Mouse (Mus musculus) cerebral cortex, adult 2 months (tissue): ENCODE measurements around the gene Pde10a.

Experiments
- WGBS: fragments of 180-500 bp; shearing (Covaris S2); methylation state at CpG from one replicate; pipeline ENCODE4 v1.1.7; 2018; 5-methylcytosine and 5-hydroxymethylcytosine counted together

The Pde10a gene

GRCm38 (mm10) chr17:8974423-8974822 is 449.3 kb downstream of the Pde10a start:
- WGBS: 60% methylated on average over 7 of the region's 7 CpGs

DNA sequence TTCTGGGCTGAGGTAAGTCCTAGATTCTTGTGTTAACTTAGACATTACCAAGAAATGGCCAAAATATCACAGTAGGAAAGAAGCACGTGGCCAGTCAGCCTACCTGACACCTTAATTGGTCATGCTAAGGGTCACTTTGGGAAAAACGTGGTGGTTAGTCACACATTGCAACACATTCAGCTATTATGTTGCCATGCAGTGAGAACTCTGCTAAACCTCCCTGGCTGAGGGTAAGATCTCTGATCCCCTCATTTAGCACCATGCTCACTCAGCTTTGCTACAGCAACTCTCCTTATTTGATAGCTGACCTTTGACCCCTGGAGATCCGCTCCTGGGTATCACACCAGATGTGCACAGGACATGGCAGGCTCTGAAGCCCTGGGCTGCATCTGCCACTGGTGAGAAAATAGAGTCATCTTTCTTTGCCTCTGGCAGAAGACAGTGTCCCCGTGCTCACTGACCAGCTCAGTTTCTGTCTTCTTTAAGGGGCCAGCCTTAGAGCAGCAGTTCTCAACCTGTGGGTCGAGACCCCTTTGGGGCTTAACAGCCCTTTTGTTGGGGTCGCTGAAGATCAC is 449.7 kb downstream of the Pde10a start:
- 80% methylated on average over 6 of the region's 6 CpGs for WGBS

DNA sequence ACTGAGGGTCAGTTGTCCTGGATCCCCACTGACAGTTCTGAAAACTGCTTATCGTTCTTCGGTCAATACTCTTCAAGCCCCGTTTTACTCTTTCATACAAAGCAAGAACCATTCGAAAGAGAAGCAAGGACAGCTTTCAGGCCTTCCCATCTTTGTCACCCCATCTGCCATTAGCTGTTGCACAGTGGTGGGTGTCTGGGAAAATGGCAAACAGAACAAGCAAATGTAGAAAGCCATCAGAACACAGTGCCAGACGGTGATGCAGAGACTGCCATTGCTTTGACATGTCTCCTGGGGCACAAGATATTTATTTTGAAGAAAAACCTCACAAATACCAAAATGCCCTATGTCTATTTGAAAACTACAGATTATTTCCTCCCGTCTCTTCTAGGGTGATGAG is 451.6 kb downstream of the Pde10a start:
- 82% methylated on average over 6 of the region's 6 CpGs for WGBS

GRCm38 (mm10) chr17:8977271-8977670 is 452.1 kb downstream of the Pde10a start:
- WGBS: 42% methylated on average over 2 of the region's 2 CpGs

- 75% methylated on average over 2 of the region's 2 CpGs for WGBS
These were observed 458.4 kb downstream of the Pde10a start for GRCm38 (mm10) chr17:8983576-8983975.

DNA sequence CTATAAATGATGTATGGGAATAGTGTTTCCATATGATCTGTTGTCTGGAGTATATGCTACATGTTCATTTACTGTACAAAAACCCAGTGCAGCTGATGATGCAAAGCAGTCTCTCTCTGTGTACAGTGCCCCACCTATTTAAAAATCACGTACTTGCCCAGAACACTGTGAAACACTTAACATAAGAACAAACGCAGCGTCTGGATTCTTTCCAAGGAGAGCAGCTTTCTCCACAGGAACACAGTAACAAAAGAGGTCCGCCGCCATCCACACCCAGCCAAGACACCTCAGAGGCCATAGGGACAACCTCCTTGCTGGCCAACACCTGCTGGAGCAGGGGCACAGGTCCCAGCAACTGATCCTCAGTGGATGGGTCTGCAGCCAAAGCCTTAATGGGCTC is 460.5 kb downstream of the Pde10a start:
- WGBS: 27% methylated on average over 5 of the region's 5 CpGs

DNA sequence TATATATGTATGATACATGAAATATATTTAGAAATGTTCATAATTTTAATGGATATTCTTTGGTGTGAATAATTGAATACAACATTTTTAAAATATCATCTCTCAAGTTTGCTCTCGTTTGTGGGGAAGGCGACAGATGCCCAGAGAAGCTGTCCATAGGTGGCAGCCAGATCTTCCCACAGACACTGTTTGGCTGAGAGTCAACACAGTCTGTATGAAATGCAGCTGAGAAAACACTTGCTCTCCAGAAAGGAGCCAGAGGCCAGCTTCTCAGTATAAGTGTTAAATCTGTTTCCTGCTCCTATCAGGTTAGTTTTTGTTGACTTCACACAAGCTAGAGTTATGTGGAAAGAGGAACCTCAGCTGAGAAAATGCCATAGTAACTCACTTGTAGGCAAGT is 461.4 kb downstream of the Pde10a start:
- 36% methylated on average over 2 of the region's 2 CpGs for WGBS

DNA sequence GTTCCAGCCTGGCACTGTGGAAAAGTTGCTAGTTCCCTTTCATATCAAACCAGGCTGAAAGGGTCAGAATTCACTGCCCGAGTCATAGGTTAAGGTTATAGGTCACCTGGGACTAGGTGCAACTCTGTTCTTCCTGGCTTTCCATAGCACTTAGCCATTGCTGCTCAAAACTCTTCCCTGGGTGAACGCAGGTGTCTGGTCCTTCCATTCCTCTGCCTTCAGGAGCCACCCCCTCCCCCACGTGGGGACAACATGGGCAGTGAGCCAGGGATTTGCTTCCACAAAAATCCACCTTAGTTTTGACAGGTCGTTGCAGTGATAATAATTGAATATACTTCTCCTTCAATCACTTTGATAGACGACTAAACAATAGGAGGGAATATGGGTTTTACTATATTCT is 462.2 kb downstream of the Pde10a start:
- whole genome bisulfite sequencing: 74% methylated on average over 5 of the region's 5 CpGs

- WGBS: 3% methylated on average over 13 of the region's 13 CpGs
These were observed 463.1 kb downstream of the Pde10a start, which contains the start of gene 1700010I14Rik for GRCm38 (mm10) chr17:8988119-8988807. Gene 1700010I14Rik, plus strand, starts transcription at chr17:8988333.

DNA sequence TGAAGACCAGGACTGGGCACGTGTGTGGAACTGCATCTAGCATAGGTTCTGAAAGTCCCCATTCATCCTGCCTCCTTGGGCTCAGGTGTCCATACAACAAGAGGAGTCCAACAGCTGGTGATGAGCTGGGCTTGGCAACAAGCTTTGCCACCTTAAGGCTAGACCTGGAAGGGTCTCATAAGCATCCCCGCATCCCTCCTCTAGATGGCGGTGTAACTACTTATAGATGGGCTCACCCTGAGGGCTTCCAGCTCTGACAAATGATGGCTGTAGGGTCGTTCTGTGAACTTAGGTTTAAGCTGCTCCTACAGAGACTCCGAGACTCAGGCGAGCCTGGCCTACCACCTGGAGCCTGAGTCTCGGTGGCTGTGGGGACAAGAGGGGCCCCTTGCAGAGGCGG is 466.0 kb downstream of the Pde10a start:
- WGBS: 49% methylated on average over 8 of the region's 8 CpGs

- WGBS: 81% methylated on average over 1 of the region's 1 CpGs
These were observed 470.2 kb downstream of the Pde10a start for GRCm38 (mm10) chr17:8995344-8995743.

DNA sequence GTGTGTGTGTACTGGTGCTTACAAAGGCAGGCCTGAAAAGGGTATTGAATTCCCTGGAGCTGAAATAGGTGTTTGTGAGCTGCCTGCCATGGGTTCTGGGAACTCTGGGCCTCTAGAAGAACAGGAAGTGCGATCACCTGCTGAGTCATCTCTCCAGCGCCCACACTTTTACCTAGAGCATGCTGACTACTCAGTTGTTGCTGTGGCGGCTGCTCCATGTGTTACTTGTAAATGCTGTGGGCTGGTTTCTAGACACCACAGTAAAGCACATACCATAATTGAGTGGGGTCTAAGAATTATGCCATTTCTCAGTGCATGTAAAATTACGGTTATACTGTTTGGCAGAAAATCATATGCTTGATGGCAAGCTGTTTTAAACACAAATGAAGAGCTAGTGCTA is 477.3 kb downstream of the Pde10a start:
- 45% methylated on average over 4 of the region's 4 CpGs for WGBS

DNA sequence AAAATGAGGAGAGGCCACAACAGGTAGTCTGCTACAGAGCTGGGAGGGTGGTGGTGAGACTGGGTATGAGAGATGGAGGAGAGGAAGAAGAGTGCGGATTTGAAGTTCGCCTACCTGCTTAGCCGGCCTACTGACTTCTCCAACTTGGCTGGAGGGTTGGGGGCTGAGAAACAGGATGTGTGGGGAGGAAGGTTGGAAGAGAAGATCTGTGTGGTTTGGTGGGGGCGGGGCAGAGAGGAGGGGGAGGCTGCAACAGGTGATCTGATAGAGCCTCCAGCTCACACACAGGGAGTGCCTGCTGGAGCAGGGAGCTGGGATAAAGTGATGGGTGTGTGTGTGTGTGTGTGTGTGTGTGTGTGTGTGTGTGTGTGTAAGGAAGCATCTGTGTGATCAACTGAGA is 479.3 kb downstream of the Pde10a start:
- WGBS: 88% methylated on average over 4 of the region's 4 CpGs

GRCm38 (mm10) chr17:9023198-9023942 is 498.2 kb downstream of the Pde10a start:
- WGBS: 49% methylated on average over 14 of the region's 14 CpGs

DNA sequence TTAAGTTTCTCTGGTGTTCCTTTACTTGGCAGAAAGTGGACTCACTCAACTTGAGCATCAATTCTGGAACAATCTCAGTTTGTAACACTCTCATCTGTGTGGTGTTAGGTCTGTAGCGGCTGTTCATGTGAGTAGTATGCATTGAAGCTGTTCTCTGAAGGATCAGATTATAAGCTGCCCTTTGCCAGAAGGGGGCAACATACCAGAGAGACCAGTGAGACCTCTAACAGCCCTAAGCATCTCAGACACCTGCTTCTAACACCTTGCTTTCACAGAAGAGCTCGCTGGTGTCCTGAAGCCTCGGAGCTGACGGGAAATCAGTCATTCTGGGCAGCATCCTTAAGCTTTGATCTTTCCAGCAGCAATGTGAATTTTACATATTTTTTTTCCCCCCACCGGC is 505.0 kb downstream of the Pde10a start:
- WGBS: 52% methylated on average over 5 of the region's 5 CpGs

DNA sequence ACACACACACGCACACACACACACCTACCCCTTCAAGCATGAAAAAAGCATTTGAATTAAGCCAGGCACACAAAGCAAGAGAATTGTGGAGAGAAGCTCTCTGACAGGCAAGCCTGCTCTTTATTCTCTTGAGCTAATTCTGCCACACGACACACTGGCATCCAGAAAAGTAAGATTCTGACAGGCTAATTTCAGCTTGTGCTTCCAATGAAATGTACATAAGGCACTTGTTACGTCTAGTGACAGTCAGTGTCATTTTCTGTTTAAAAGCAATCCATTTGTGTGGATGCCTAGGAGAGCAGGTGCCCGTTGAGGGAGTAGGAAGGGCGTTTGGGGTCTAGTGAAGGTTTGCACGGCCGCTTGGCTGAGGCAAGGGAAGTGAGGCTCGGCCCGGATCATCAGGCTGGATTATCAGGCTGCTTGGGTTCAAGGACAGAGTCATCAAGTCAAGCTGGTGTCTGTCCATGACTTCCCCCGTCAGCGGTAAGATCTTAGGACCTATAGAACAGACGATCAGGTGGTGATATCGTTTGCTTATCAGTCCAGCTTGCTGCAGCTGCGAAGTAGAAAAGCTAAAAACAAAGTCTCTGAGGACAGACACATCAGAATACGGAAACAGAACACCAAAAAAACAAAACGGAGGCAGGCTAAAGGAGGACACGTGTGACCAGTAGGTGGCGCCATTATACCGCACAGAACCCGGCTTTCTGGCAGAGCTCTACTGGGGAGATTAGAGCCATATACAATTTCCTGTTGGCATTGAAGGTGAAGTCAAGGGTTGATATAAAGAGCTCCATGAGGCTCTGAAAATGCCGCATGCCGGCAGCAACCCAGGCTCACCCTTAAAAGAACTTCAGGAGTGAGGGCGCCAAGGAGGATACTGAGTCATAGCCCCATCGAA is 506.3 kb downstream of the Pde10a start:
- WGBS: 5% methylated on average over 24 of the region's 24 CpGs

DNA sequence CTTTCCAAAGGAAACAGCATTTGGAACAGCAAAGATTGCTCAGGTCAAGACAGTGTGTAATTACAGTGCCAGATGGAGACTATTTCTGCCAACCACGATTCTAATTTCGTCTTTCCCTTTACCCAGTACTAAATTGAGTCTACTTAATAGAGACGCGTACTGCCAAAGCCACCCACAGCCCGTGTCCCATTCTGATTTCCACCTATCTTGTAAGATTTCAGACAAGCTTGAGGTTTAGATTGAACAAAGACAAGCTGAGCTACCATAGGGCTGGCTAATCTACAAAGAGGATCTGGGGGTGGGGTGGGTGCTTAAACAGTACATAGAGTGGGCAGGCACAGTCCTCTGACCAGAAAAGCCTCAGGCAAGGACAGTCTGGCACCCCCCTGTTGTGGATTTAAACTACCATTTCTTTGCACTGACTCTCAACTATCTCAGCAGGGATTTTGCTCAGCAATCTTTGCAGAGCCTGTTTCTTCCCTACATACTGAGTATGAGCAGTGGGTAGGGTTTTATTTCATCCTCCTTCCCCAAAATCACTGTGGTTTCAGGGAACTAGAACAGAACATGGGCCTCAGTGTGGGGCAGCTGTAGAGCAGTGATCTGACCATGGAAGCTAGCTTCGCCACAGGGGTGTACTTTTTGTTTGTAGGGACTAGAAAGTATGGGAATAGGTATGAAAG is 507.3 kb downstream of the Pde10a start:
- 39% methylated on average over 6 of the region's 6 CpGs for WGBS

DNA sequence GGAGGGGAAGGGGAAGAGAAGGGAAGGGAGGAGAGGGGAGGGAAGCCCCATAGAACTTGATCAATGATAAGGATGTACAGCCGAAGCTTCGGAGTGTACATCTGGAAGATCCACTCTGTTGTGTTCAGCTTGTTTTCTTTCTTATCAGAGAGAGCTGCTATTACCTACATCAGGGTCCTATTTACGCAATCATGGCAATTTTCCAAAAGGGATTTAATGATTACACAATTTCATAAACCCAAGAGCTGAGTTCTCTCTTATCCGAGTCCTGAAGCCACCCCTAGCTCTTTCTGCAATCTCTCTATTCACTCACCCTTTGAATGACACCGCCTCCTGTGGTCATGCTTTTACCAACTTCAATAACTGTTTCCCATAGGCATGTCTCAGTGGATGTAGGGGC is 508.3 kb downstream of the Pde10a start:
- WGBS: 91% methylated on average over 5 of the region's 5 CpGs

- 80% methylated on average over 8 of the region's 8 CpGs for WGBS
These were observed 510.6 kb downstream of the Pde10a start for GRCm38 (mm10) chr17:9035561-9036348.
